Mouse (Mus musculus): ENCODE measurements around the gene Gm4553.
A peak's percentile ranks its signal among the peaks of the same experiment; 100 is the strongest.
"Not testable (repeated sequence)": the region's sequence is repeated elsewhere in the genome, so short reads cannot be mapped to it uniquely, and the experiment has no call there.

Gene Gm4553

DNA sequence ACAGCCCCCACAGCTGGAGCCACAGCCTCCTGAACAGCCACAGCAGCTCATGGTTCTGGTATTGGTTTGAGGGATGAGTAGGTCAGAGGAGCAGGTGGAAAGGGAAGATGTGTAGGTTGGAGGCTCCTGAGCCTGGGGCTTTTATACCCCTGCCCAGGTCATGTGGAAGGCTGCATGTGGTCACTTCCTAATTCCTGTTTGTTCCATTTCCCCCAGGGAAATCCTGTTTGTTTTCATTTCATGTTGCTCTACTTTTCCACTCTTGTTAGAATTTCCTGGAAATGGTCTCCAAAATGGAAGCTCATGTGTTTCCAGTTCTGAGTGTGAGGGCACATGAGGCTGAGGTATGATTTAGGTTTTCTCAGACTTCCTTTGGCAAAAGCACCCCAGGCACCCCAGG lies at the start of gene Gm4553:
Gene Gm4553, minus strand, starts transcription at position 101 of the 400 bp plus-strand sequence.
- DNase-seq = not testable (repeated sequence)

DNA sequence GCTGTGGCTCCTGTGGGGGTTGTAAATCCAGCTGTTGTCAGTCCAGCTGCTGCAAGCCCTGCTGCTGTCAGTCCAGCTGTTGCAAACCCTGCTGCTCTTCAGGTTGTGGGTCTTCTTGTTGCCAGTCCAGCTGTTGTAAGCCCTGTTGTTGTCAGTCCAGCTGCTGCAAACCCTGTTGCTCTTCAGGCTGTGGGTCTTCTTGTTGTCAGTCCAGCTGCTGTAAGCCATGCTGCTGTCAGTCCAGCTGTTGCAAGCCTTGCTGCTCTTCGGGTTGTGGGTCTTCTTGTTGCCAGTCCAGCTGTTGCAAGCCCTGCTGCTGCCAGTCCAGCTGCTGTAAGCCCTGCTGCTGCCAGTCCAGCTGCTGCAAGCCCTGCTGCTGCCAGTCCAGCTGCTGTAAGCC lies 46.6 kb upstream of the Gm4553 start:
- DNase-seq = not testable (repeated sequence)

DNA sequence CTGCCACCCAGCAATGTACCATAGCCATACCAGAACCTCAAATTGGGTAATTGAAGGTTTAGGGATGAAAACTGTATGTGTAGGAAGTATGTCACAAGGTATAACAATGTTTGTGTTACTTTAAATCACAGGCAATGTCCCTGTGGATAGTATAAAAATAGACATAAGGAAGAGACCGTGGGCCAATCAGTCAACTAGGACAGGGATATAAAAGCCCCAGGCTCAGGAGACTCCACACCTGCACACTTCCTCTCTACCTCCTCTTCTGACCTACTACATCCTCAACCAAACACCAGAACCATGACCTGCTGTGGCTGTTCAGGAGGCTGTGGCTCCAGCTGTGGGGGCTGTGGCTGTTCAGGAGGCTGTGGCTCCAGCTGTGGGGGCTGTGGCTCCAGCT lies 46.0 kb upstream of the Gm4553 start, which contains the start of gene Gm7579:
Gene Gm7579, plus strand, starts transcription at position 301 of the 400 bp plus-strand sequence.
- DNase-seq = no peak

DNA sequence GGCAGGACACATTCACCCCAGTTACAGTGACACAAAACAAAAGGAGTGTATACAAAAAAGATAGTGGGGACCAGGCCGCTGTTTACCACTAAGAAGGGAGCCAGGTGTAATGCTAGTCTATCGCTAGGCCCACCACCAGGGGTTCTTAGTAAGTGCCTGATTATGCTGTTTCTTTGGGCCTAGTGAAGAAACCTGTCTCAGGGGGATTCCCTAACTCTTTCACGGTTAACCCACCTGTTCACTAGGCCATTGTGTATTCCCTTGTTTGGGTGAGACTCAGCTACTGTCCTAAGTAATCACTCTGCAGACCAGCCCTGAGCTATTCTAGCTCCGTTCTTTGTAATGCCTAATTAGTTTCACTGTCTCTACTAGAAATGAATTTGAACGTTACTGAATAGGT lies 41.4 kb upstream of the Gm4553 start:
- DNase-seq = not testable (repeated sequence)

DNA sequence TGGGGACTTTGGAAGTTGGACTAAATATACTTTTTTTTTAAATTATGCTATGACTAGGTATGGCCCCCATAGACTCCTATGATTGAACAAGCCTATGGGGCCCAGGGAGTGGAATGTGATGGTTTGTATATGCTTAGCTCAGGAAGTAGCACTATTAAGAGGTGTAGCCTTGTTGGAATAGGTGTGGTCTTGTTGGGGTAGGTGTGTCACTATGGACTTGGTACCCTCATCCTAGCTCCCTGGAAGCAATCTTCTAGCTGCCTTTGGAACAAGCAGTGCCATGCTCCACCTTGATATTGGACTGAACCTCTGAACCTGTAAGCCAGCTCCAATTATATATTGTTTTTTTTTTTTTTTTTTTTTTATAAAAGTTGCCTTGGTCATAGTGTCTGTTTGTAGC lies 39.9 kb upstream of the Gm4553 start:
- DNase-seq = no peak

DNA sequence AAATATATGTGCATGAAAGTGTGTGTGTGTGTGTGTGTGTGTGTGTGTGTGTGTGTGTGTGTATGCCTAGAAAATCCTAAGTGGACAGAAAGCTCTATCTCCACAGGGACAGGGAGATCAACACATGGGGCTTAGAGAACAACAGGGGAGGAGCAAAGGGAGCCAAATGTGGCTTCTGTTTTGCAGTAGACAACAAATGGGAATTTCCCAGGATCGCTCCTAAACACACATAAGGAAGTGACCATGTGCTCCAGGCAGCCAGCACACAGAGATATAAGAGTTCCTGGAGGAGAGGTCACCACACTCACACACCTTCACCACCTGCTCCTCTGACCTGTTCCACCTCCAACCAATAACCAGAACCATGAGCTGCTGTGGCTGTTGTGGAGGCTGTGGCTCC lies 35.5 kb upstream of the Gm4553 start, which contains the start of gene Krtap5-3:
Gene Krtap5-3, plus strand, starts transcription at position 301 of the 400 bp plus-strand sequence.
- DNase-seq = no peak

DNA sequence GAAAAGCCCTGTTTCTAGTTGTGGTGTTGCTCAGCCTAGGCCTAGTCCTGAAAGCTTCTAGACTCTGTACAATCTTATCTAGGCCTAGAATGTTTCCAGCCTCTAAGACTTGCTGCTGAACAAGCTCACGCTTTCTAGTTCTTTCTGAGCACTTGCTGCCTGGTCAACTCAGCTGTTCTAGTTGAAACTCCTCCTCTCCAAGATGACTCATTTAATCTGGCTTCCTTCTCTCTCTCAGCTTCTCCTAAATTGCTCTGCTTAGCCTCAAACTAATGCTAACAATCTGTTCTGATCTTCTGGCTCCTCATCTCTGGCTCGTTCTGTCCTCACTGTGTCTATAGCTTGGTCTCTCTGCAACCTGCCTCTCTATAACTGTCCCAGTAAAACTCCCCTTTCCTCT lies 33.2 kb upstream of the Gm4553 start:
- DNase-seq = no peak

DNA sequence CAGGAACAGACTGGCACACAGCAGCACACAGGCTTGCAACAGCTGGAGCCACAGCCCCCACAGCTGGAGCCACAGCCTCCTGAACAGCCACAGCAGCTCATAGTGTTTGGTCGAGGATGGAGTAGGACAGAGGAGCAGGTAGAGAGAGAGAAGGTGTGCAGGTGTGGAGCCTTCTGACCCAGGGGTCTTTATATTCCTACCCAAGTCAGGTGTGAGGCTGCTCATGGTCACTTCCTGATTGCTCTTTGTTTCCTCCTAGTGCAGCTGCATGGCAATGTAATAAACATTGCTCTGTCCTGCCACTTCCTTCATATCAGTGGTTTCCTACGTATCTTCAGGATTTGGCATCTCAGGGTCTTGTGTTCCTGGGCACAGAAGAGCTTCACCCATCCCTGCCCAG lies 24.8 kb upstream of the Gm4553 start, which contains the start of gene Gm10153:
Gene Gm10153, minus strand, starts transcription at position 101 of the 400 bp plus-strand sequence.
- no peak for DNase-seq

DNA sequence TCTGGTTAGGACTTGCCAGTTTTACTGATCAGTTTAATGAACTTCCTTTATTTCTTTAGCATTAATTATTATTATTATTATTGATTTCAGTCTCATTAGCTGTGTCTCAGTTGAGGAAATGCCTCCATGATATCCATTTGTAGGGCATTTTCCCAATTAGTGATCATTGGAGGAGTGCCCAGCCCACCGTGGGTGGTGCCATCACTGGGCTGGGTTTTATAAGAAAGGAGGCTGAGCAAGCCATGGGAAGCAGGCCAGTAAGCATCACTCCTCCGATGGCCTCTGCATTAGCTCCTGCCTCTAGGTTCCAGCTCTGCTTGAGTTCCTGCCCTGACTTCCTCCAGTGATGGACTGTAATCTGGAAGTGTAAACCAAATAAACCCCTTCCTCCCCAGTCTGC lies 22.6 kb upstream of the Gm4553 start:
- no peak for DNase-seq

DNA sequence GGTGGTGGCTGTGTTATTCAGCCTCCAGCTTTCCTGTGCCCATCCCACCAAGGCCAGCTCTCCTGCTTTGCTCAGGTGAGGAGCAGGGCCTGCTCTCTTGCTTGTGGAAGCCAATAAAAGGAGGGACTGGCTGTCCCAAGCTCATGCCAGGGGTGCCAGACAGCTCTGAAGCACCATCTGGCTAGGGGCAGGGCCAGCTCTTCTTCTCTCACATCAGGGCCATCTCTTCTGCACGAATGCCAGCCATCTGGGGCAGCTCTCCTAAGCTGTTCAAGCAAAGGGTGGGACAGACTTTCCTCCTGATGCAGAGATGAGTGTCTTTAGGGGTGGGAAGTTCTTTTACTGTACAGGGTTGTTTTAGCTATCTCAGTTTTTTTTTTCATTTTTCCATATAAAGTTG lies 15.5 kb upstream of the Gm4553 start:
- DNase-seq = no peak

DNA sequence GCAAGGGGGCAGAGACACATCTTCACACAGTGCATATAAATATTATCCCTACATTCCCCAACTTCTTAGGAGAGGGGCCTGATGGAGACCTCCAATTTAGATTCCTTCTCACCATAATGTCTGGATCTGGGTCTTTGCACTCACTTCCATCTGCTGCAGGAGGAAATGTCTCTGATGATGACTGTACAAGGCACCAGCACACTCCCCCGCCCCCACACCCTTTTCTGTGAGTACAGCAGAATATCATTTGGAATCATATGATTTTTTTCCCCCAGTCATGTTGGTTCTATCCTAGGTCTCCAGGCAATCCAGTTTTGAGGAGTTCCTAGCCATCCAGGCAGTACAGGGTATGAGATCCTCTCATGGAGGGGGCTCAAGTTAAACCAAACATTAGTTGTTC lies 13.1 kb upstream of the Gm4553 start:
- DNase-seq = no peak

DNA sequence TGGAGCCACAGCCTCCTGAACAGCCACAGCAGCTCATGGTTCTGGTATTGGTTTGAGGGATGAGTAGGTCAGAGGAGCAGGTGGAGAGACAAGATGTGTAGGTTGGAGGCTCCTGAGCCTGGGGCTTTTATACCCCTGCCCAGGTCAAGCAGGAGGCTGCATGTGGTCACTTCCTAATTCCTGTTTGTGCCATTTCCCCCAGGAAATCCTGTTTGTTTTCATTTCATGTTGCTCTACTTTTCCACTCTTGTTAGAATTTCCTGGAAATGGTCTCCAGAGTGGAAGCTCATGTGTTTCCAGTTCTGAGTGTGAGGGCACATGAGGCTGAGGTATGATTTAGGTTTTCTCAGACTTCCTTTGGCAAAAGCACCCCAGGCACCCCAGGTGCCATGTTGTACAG lies 10.4 kb upstream of the Gm4553 start, which contains the start of gene Krtap5-2:
Gene Krtap5-2, minus strand, starts transcription at position 101 of the 400 bp plus-strand sequence.
- not testable (repeated sequence) for DNase-seq

DNA sequence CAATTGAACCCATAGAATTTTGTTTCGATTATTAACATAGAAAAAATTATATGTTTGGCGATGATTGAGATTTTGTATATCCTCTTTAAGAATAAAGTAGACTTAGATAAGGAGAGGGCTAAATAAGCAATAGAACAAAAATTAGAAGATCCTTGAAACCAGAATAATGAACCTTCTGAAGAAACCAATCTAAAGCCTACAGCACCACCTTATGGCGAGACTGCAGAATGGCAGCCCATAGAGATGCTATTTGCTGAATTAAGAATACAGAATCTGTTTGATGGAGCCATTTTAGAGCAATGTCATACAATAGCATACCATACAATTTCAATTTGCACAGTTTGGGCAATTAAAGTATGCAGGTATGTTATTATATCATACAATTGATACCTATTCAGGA lies 4.3 kb upstream of the Gm4553 start:
- peak; percentile 55 for DNase-seq

DNA sequence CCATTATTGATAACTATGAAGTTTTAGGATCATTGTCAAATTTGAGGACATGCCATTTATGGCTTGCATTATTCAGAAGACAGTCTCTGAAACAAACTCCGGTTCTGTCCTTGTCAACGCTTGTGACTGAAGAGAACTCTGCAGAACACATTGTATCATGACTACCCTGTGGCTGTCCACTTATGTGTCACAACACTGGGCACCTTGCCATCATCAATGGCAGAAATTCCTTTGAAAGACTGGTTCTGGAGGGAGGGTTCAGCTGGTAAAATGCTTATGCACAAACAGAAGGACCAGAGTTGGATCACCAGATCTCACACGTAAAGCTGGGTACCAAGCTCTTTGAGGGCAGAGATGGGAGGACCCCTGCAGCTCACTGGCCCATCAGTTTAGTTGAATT lies 6.2 kb downstream of the Gm4553 start:
- DNase-seq = no peak

DNA sequence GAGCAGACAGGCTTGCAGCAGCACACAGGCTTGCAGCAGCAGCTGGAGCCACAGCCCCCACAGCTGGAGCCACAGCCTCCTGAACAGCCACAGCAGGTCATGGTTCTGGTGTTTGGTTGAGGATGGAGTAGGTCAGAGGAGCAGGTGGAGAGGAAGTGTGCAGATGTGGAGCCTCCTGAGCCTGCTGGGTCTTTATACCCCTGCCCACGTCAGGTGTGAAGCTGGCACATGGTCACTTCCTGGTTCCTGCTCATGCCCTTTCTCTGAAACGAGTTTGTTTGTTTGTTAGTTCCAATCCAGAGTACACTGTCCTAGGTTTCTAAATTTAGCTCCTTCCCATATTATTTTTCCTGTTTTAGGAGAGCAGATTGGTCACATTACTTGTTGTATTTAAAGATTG lies 8.5 kb downstream of the Gm4553 start, which contains the start of gene Gm29735:
Gene Gm29735, minus strand, starts transcription at position 101 of the 400 bp plus-strand sequence.
- DNase-seq = not testable (repeated sequence)

DNA sequence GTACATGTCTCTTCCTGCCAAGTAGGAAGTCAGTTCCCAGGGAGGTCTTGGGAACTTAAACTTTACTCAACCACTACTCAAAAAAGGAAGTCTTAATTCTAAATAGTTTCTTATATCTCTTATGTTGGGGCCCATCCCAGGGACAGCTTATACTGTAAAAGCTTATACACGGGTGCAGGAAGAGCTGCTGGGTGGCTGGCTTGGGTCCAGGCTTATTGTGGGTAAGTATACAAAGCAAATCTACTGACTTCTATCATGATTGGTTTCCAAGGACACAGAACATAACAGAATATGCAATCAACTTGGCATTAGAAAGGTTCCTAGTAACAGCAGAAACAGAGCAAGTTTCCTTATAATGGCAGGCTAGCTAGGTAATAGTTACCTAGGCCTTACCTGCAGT lies 10.2 kb downstream of the Gm4553 start:
- DNase-seq = no peak

DNA sequence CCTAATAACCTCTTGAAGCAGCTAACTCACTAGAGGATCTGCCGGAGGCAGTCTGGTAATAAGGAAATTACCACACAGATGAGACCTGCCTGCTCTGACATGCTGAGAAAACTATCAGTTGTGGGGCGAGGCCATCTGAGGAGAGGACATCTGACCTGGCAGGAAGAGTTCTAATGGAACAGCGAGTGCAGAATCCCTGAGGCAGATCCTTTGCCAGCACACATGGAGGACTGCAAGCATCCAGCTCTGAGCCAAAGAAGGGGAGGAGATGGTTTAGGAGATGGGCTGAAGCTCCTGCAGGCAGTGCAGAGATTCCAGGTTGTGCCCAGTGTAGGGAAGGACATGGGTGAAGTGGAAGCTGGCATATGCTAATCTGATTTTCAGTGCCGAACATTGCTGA lies 13.3 kb downstream of the Gm4553 start:
- DNase-seq = no peak

DNA sequence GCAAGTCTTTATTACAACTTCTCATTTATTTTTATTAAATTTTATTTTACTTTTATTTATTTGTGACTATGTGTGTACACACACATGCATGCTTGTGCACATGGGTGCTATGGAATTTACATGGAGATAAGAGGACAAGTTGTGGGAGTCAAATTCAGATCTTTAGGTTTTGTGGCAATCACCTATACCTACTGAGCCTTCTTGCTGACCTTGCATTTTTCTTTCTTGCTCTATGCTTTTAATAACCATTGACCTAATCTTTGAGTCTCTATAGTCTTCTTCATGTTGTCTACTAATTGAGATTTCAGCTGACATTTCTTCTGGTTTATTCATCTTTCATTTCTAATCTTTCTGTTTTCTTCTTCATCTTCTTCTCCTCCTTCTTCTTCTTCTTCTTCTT lies 16.9 kb downstream of the Gm4553 start:
- DNase-seq = no peak

DNA sequence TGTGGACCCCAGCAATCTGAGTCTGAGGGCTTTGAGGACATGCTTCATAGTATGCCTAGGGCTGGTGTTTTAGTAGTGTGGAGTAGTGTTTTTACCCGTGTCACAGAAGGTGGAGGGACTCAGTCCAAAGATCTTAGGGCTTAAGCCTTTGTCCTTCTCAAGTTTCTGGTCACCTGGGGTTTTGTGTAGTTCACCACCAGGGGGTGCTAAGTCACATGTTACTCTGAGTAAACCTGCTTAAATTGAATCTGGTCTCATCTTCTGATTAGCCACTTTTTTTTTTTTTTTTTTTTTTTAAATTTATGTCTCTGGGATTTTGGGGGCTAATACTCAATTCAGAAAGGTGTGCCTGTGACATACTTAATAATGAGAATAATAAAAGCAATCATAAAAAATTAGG lies 19.5 kb downstream of the Gm4553 start:
- peak; percentile 86 for DNase-seq

DNA sequence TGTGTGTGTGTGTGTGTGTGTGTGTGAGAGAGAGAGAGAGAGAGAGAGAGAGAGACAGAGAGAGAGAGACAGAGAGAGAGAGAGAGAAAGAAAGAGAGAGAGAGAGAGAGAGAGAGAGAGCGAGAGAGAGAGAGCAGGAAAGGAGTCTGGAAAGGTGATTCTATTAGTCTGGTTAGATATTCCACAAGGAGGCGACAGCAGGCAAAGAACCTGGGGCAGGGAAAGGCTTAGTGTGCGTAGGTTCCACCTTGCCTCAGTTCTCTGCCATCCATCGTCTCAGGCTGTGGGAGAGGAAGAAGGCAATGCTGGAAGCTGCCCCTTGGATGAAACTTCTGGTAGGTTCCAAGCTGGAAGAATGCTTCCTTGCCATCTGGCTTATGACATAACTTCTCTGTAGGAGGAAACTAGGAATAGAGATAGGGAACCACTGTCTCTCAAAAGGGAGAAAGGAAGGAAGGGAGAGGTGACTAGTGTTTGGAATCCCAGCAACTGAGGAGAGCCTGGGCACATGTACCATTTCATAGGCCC lies 20.1 kb downstream of the Gm4553 start:
- peak; percentile 8 for DNase-seq

DNA sequence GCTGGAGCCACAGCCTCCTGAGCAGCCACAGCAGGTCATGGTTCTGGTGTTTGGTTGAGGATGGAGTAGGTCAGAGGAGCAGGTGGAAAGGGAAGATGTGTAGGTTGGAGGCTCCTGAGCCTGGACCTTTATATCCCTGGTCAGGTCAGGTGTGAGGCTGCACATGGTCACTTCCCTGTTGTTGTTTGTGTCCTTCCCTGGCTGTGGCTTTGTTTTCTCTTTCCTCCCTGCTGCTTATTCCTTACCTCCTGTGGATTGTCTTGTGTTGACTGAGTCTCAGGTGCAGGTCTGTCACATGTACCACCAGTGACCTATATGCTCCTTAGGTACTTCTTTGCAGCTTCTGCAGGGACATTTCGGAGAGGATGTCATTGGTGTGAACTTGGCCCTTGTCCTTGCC lies 21.0 kb downstream of the Gm4553 start, which contains the start of gene Gm45337:
Gene Gm45337, minus strand, starts transcription at position 101 of the 400 bp plus-strand sequence.
- no peak for DNase-seq

DNA sequence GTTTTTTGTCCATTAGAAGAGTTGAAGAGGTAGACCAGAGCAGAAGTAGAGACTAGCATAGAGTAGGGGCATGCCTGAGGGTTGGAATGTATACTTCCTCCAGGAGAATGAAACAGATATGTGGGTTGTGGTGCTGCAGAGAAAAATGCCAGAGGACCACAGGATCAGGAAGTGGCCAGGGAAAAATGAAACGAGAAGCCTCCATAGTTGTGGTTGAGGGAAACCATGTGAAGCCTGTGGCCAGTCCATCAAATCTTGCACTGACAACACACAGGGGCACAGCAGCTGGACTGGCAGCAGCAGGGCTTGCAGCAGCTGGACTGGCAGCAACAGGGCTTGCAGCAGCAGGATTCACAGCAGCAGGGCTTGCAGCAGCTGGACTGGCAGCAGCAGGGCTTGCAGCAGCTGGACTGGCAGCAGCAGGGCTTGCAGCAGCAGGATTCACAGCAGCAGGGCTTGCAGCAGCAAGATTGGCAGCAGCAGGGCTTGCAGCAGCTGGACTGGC lies 22.0 kb downstream of the Gm4553 start:
- DNase-seq = not testable (repeated sequence)

DNA sequence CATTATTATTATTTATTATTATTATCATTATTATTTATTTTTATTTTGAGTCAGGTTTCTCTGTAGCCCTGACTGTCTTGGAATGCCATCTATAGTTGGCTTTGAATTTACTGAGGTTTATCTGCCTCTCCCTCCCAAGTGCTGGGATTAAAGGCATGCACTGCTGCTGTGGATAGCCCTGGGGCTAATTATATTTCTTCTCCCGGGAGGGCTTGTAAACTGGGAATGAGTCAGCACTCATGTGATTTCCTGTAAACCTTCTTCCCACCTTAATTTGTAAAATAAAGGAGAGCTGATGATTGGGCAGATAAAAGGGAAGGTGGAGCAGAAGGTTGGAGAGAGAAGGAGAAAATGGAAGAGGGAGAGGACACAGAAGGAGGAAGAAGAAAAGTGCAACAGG lies 24.8 kb downstream of the Gm4553 start:
- DNase-seq = no peak

DNA sequence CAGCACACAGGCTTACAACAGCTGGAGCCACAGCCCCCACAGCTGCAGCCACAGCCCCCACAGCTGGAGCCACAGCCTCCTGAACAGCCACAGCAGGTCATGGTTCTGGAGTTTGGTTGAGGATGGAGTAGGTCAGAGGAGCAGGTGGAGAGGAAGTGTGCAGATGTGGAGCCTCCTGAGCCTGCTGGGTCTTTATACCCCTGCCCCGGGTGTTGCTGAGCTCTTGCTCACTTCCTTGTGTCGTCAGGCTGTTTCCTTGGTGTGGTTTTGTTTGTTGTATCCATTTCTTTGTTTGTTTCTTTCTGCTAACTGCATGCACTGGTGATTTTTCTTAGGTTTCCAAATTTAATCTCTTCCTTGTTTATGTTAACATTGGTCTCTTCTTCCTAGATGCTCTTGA lies 29.6 kb downstream of the Gm4553 start, which contains the start of gene Gm39115:
Gene Gm39115, minus strand, starts transcription at position 101 of the 400 bp plus-strand sequence.
- DNase-seq = not testable (repeated sequence)

All from embryo, embryonic 11 days (tissue).